Mouse (Mus musculus) hindbrain, embryonic 16.5 days (tissue): Measurements from ENCODE around the gene Rbm15b. TPM values are rescaled to one million over a fixed set of nuclear protein-coding genes. Genes with fewer than 3 reads are reported as not detected.

Experiments used
- ATAC-seq: fragments of 200-750 bp; cut with Nextera tagmentation; 2 replicates; pipeline ENCODE4 v1.8.0; 2017; ENCODE audit warnings: moderate TSS enrichment, moderate library complexity
- H3K27ac ChIP-seq: fragments of 300-500 bp; sonication (generic); 2 replicates; pipeline ENCODE4 v1.5.1; 2014; ENCODE audit warnings: low read depth, mild to moderate bottlenecking, control low read depth, low read length, moderate library complexity
- H3K27me3 ChIP-seq: fragments of 300-500 bp; sonication (generic); replicated peaks from 2 replicates; pipeline ENCODE4 v1.6.1; 2014; ENCODE audit warnings: low read length; ENCODE audit not compliant: control insufficient read depth, insufficient read depth
- H3K36me3 ChIP-seq: fragments of 300-500 bp; sonication (generic); 2 replicates; pipeline ENCODE4 v1.6.1; 2014; ENCODE audit warnings: mild to moderate bottlenecking, low read length, moderate library complexity, mixed read lengths; ENCODE audit not compliant: control insufficient read depth, insufficient read depth
- H3K4me1 ChIP-seq: fragments of 300-500 bp; sonication (generic); 2 replicates; pipeline ENCODE4 v1.6.1; 2014; ENCODE audit warnings: low read depth, low read length; ENCODE audit not compliant: control insufficient read depth, insufficient read depth
- H3K4me2 ChIP-seq: fragments of 300-500 bp; sonication (generic); 2 replicates; pipeline ENCODE4 v1.6.1; 2014; ENCODE audit warnings: mild to moderate bottlenecking, low read length, control low read depth, moderate library complexity
- H3K4me3 ChIP-seq: fragments of 300-500 bp; sonication (generic); 2 replicates; pipeline ENCODE4 v1.5.1; 2014; ENCODE audit warnings: mild to moderate bottlenecking, low read length, control low read depth, moderate library complexity
- H3K9ac ChIP-seq: fragments of 300-500 bp; sonication (generic); 2 replicates; pipeline ENCODE4 v1.6.1; 2014; ENCODE audit warnings: low read depth, mild to moderate bottlenecking, control low read depth, low read length, moderate library complexity
- H3K9me3 ChIP-seq: fragments of 300-500 bp; sonication (generic); 2 replicates; pipeline ENCODE4 v1.6.1; 2014; ENCODE audit warnings: mild to moderate bottlenecking, low read length, moderate library complexity; ENCODE audit not compliant: control insufficient read depth
- WGBS: fragments of 180-500 bp; shearing (Covaris S2); extraction: QIAGEN DNeasy Blood & Tissue Kit; methylation state at CpG from one replicate; pipeline ENCODE4 v1.1.7; 2014; 5-methylcytosine and 5-hydroxymethylcytosine counted together
- polyA plus RNA-seq: library from polyadenylated mRNA; unstranded; fragments of >200 nt; fragmentation: Nextera tagmentation; extraction: Ambion mirVana; gene quantifications from 2 replicates; pipeline ENCODE4 v1.2.1, GENCODE M21; 2015

Rbm15b gene
- polyA plus RNA-seq, 1 experiment from 2014 or later = 7.9 TPM

GRCm38 (mm10) chr9:106879471-106879870 lies 7.8 kb downstream of the Rbm15b start:
- Histone ChIP-seq H3K27ac (no peak overlapping the region), H3K9me3 (no peaks in the 10 kb centered on the region), H3K4me3 (no peak overlapping the region), H3K36me3 (peaks cover 37% of the 10 kb centered on the region), H3K27me3 (no peaks in the 10 kb centered on the region), H3K9ac (no peak overlapping the region), H3K4me1 (peaks cover 27% of the 10 kb centered on the region), H3K4me2 (no peak overlapping the region)
- ATAC-seq = no peak
- WGBS = 65% methylated on average over 4 of the region's 4 CpGs

- Histone ChIP-seq H3K4me3 (no peak overlapping the region), H3K4me1 (peaks cover 3% of the 10 kb centered on the region), H3K27me3 (no peaks in the 10 kb centered on the region), H3K4me2 (no peak overlapping the region), H3K9ac (no peak overlapping the region), H3K9me3 (no peaks in the 10 kb centered on the region), H3K27ac (no peak overlapping the region), H3K36me3 (peaks cover 37% of the 10 kb centered on the region)
- WGBS = 89% methylated on average over 3 of the region's 3 CpGs
- no peak for ATAC-seq
Observed at GRCm38 (mm10) chr9:106876666-106877065, 10.6 kb downstream of the Rbm15b start.

GRCm38 (mm10) chr9:106874216-106874615 lies 13.0 kb downstream of the Rbm15b start:
- Histone ChIP-seq H3K4me2 (no peak overlapping the region), H3K27ac (no peak overlapping the region), H3K4me3 (no peak overlapping the region), H3K9ac (no peak overlapping the region), H3K36me3 (peaks cover 28% of the 10 kb centered on the region), H3K4me1 (no peaks in the 10 kb centered on the region), H3K9me3 (no peaks in the 10 kb centered on the region), H3K27me3 (no peaks in the 10 kb centered on the region)
- no peak for ATAC-seq
- 86% methylated on average over 5 of the region's 5 CpGs for WGBS

GRCm38 (mm10) chr9:106858036-106858435 lies 29.2 kb downstream of the Rbm15b start:
- Histone ChIP-seq H3K36me3 (peaks cover 31% of the 10 kb centered on the region), H3K9me3 (no peaks in the 10 kb centered on the region), H3K4me3 (no peak overlapping the region), H3K4me2 (no peak overlapping the region), H3K27me3 (no peaks in the 10 kb centered on the region), H3K4me1 (no peaks in the 10 kb centered on the region), H3K27ac (no peak overlapping the region), H3K9ac (no peak overlapping the region)
- WGBS = 89% methylated on average over 11 of the region's 11 CpGs
- ATAC-seq = no peak

GRCm38 (mm10) chr9:106856664-106857063 lies 30.6 kb downstream of the Rbm15b start:
- ATAC-seq = no peak
- Histone ChIP-seq H3K9ac (no peak overlapping the region), H3K36me3 (peaks cover 30% of the 10 kb centered on the region), H3K27ac (no peak overlapping the region), H3K4me2 (no peak overlapping the region), H3K4me1 (no peaks in the 10 kb centered on the region), H3K9me3 (no peaks in the 10 kb centered on the region), H3K27me3 (no peaks in the 10 kb centered on the region), H3K4me3 (no peak overlapping the region)
- WGBS = 84% methylated on average over 3 of the region's 3 CpGs

GRCm38 (mm10) chr9:106842800-106843199 lies 44.4 kb downstream of the Rbm15b start:
- no peak for ATAC-seq
- WGBS = 94% methylated on average over 6 of the region's 6 CpGs
- no peak overlapping the region for H3K9ac ChIP-seq
- no peak overlapping the region for H3K4me2 ChIP-seq
- H3K9me3 ChIP-seq = no peaks in the 10 kb centered on the region
- H3K36me3 ChIP-seq = peaks cover 43% of the 10 kb centered on the region
- no peaks in the 10 kb centered on the region for H3K27me3 ChIP-seq
- H3K4me1 ChIP-seq = no peaks in the 10 kb centered on the region
- H3K4me3 ChIP-seq = no peak overlapping the region
- H3K27ac ChIP-seq = no peak overlapping the region

- Histone ChIP-seq H3K4me2 (no peak overlapping the region), H3K4me3 (no peak overlapping the region), H3K9ac (no peak overlapping the region), H3K27me3 (no peaks in the 10 kb centered on the region), H3K9me3 (no peaks in the 10 kb centered on the region), H3K27ac (no peak overlapping the region), H3K4me1 (no peaks in the 10 kb centered on the region), H3K36me3 (peaks cover 38% of the 10 kb centered on the region)
- no peak for ATAC-seq
- WGBS = 93% methylated on average over 1 of the region's 1 CpGs
Observed at GRCm38 (mm10) chr9:106840569-106840968, 46.7 kb downstream of the Rbm15b start.

Other genes starting within 250 kb of the Rbm15b start
- gene Grm2, start 231.3 kb downstream of the Rbm15b start, polyA plus RNA-seq = 11.3 and 12.3 TPM in 2 replicates
- 86.1 and 91.0 TPM in 2 replicates for gene Tex264, start 201.5 kb downstream of the Rbm15b start, polyA plus RNA-seq
- 4.6 and 5.3 TPM in 2 replicates for gene Rad54l2, start 98.2 kb downstream of the Rbm15b start, polyA plus RNA-seq
- gene Dcaf1, start 65.6 kb downstream of the Rbm15b start, polyA plus RNA-seq = 15.2 and 20.9 TPM in 2 replicates
- gene Manf, start 4.6 kb upstream of the Rbm15b start, polyA plus RNA-seq = 185 and 188 TPM in 2 replicates